Mouse (Mus musculus) cortical plate, adult 2 months (tissue): ENCODE measurements around the gene Hoga1. TPM values are rescaled to one million over a fixed set of nuclear protein-coding genes. Genes with fewer than 3 reads are reported as not detected.

Experiments used
- H3K27ac ChIP-seq: fragments of 200-500 bp; 2 replicates; pipeline ENCODE4 v1.5.1; 2012; ENCODE audit warnings: low read length, control low read depth, inconsistent platforms; ENCODE audit not compliant: insufficient read depth
- H3K4me1 ChIP-seq: fragments of 200-500 bp; 2 replicates; pipeline ENCODE4 v1.6.1; 2011; ENCODE audit warnings: low read length; ENCODE audit not compliant: control insufficient read depth, insufficient read depth
- H3K4me3 ChIP-seq: fragments of 200-500 bp; 2 replicates; pipeline ENCODE4 v1.5.1; 2011; ENCODE audit warnings: mild to moderate bottlenecking, low read length, control low read depth; ENCODE audit not compliant: insufficient read depth
- CTCF ChIP-seq: fragments of 200-500 bp; IDR thresholded peaks from 2 replicates; pipeline ENCODE4 v1.5.1; 2011; ENCODE audit warnings: mild to moderate bottlenecking, control low read depth, low read length; ENCODE audit not compliant: insufficient read depth; ENCODE audit errors: extremely low read depth
- POLR2A ChIP-seq: fragments of 200-500 bp; IDR thresholded peaks from 2 replicates; pipeline ENCODE4 v1.6.1; 2011; ENCODE audit warnings: mild to moderate bottlenecking, low read length, control low read depth; ENCODE audit not compliant: insufficient read depth; ENCODE audit errors: extremely low read depth
- polyA plus RNA-seq: library from polyadenylated mRNA; depleted of rRNA; stranded (reverse); fragments of >200 nt; gene quantifications from 2 replicates; pipeline ENCODE4 v1.2.3, GENCODE M21; 2012; rRNA removed

The Hoga1 gene
- polyA plus RNA-seq, 1 experiment, result 1.4 TPM

- TF ChIP-seq POLR2A (no peak), CTCF (no peak)
- Histone ChIP-seq H3K4me3 (no peak overlapping the region), H3K27ac (no peak overlapping the region), H3K4me1 (no peaks in the 10 kb centered on the region)
Measured at GRCm38 (mm10) chr19:42115783-42116335, 70.4 kb downstream of the Hoga1 start.

- no peak overlapping the region for H3K27ac ChIP-seq
- H3K4me1 ChIP-seq, result no peaks in the 10 kb centered on the region
- TF ChIP-seq POLR2A (no peak), CTCF (no peak)
- H3K4me3 ChIP-seq, result no peak overlapping the region
Measured at GRCm38 (mm10) chr19:42118142-42118541, 72.7 kb downstream of the Hoga1 start.

- Histone ChIP-seq H3K4me1 (no peaks in the 10 kb centered on the region), H3K27ac (no peak overlapping the region), H3K4me3 (no peak overlapping the region)
- TF ChIP-seq CTCF, result no peak
- no peak for TF ChIP-seq POLR2A
Measured at GRCm38 (mm10) chr19:42118596-42118995, 73.2 kb downstream of the Hoga1 start.

- no peak overlapping the region for H3K4me3 ChIP-seq
- TF ChIP-seq CTCF (no peak), POLR2A (no peak)
- H3K27ac ChIP-seq, result no peak overlapping the region
- H3K4me1 ChIP-seq, result no peaks in the 10 kb centered on the region
Measured at GRCm38 (mm10) chr19:42120451-42120850, 75.0 kb downstream of the Hoga1 start.

Other genes starting within 250 kb of the Hoga1 start
- 2.7 and 3.0 TPM in 2 replicates for gene Arhgap19, start 243.6 kb upstream of the Hoga1 start, polyA plus RNA-seq
- gene Frat1, start 215.6 kb upstream of the Hoga1 start, polyA plus RNA-seq, result 9.3 and 10.5 TPM in 2 replicates
- gene Frat2, start 197.5 kb upstream of the Hoga1 start, polyA plus RNA-seq, result 5.8 and 6.2 TPM in 2 replicates
- 18.6 and 18.9 TPM in 2 replicates for gene Rrp12, start 149.4 kb upstream of the Hoga1 start, polyA plus RNA-seq
- 738 and 764 TPM in 2 replicates for gene Pgam1, start 133.7 kb upstream of the Hoga1 start, polyA plus RNA-seq
- 27.8 and 28.6 TPM in 2 replicates for gene Exosc1, start 112.2 kb upstream of the Hoga1 start, polyA plus RNA-seq
- 70.0 and 71.7 TPM in 2 replicates for gene Zdhhc16, start 112.1 kb upstream of the Hoga1 start, polyA plus RNA-seq
- 44.3 and 52.0 TPM in 2 replicates for gene Mms19, start 64.5 kb upstream of the Hoga1 start, polyA plus RNA-seq
- 14.9 and 17.4 TPM in 2 replicates for gene Ubtd1, start 63.8 kb upstream of the Hoga1 start, polyA plus RNA-seq
- gene Ankrd2, start 9.6 kb upstream of the Hoga1 start, polyA plus RNA-seq, result 0.33 and 0.45 TPM in 2 replicates
- gene 4933411K16Rik, start 6.6 kb downstream of the Hoga1 start, polyA plus RNA-seq, result 0.08 and 0.13 TPM in 2 replicates
- gene Morn4, start 40.7 kb downstream of the Hoga1 start, polyA plus RNA-seq, result 84.2 and 91.9 TPM in 2 replicates
- gene Pi4k2a, start 44.9 kb downstream of the Hoga1 start, polyA plus RNA-seq, result 56.8 and 57.0 TPM in 2 replicates
- gene Avpi1, start 83.4 kb downstream of the Hoga1 start, polyA plus RNA-seq, result 36.3 and 41.1 TPM in 2 replicates
- gene Marveld1, start 101.8 kb downstream of the Hoga1 start, polyA plus RNA-seq, result 14.4 and 16.8 TPM in 2 replicates
- gene Zfyve27, start 118.3 kb downstream of the Hoga1 start, polyA plus RNA-seq, result 107 and 126 TPM in 2 replicates
- gene Sfrp5, start 156.6 kb downstream of the Hoga1 start, polyA plus RNA-seq, result 1.2 and 1.9 TPM in 2 replicates
- gene Golga7b, start 202.0 kb downstream of the Hoga1 start, polyA plus RNA-seq, result 115 and 123 TPM in 2 replicates